Mouse (Mus musculus) ES-Bruce4 (cell line): Measurements from ENCODE around the gene Naa15.

Experiments used
- CTCF ChIP-seq: IDR thresholded peaks from one replicate; pipeline ENCODE4 v1.8.1; 2011; ENCODE audit warnings: low read depth, low read length
- EP300 ChIP-seq: IDR thresholded peaks from 2 replicates; pipeline ENCODE4 v1.6.1; 2011; ENCODE audit warnings: low read depth, low read length; ENCODE audit not compliant: insufficient read depth
- POLR2A ChIP-seq: IDR thresholded peaks from one replicate; pipeline ENCODE4 v1.8.1; 2011; ENCODE audit warnings: low read length; ENCODE audit not compliant: insufficient read depth

DNA sequence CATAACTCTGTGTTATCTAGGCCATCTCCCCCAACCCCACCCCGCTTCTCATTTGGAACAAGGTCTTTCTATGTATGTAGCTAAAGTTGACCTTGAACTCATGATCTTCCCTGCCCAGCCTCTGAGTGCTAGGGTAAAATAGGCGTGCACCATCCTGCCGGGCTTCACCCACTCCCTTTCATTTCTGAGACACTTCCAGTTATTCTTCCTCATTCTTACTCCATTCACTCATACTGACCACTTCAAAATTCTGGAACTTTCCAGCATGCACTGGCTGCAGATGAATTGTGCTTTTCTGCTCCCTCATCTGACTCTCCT, 27.9 kb upstream of the Naa15 start:
- no peak for TF ChIP-seq POLR2A
- no peak for TF ChIP-seq CTCF
- TF ChIP-seq EP300 = no peak
